Mouse (Mus musculus): ENCODE measurements around the gene Gm7682. TPM values are rescaled to one million over a fixed set of nuclear protein-coding genes. Genes with fewer than 3 reads are reported as not detected.

Gm7682 gene
- polyA plus RNA-seq (2012; rRNA removed): not detected in 2 replicates

DNA sequence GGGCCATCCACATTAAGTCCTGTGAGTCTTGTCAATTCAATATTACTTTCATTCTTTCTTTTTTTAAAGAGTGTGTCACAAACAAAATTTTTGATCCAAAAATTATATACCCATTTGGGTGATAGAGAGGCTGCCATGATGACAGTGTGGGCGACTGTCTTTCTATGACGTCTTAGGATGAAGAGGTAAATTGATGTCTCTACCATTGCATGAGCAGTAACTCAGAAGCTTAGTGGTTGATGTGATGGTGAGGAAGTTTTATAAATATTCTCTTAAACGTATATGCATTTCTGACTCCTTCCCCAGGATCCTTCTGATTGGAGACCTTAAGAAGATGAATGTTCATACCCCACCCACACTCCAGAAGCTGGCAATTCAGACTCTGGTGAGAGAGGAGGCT lies at the start of gene Gm7682:
Gm7682 (plus strand) TSS at position 301 of the 400 bp plus-strand sequence.

Other genes with a start within 250 kb of the Gm7682 start
- not detected in 2 replicates for gene Gm3106, start 227.8 kb upstream of the Gm7682 start, polyA plus RNA-seq (2012; rRNA removed)
- gene A430089I19Rik, start 139.0 kb upstream of the Gm7682 start, polyA plus RNA-seq (2012; rRNA removed): not detected in 2 replicates
- gene Gm6502, start 131.3 kb upstream of the Gm7682 start, polyA plus RNA-seq (2012; rRNA removed): not detected in 2 replicates
- not detected in 2 replicates for gene AA792892, start 106.0 kb upstream of the Gm7682 start, polyA plus RNA-seq (2012; rRNA removed)
- gene Gm3139, start 80.5 kb downstream of the Gm7682 start, polyA plus RNA-seq (2012; rRNA removed): not detected in 2 replicates
- not detected in 2 replicates for gene Gm3147, start 170.6 kb downstream of the Gm7682 start, polyA plus RNA-seq (2012; rRNA removed)
- gene Gm6509, start 178.2 kb downstream of the Gm7682 start, polyA plus RNA-seq (2012; rRNA removed): not detected in 2 replicates
- not detected in 2 replicates for gene Gm6205, start 202.6 kb downstream of the Gm7682 start, polyA plus RNA-seq (2012; rRNA removed)

All from central nervous system, embryonic 14 days (tissue).